Mouse (Mus musculus): ENCODE results near the gene Esrrg. TPM values are rescaled to one million over a fixed set of nuclear protein-coding genes. Genes with fewer than 3 reads are reported as not detected.

Esrrg gene
- total and polyA plus RNA-seq, 2 experiments from 2014 or later = 17.1 to 39.8 TPM

DNA sequence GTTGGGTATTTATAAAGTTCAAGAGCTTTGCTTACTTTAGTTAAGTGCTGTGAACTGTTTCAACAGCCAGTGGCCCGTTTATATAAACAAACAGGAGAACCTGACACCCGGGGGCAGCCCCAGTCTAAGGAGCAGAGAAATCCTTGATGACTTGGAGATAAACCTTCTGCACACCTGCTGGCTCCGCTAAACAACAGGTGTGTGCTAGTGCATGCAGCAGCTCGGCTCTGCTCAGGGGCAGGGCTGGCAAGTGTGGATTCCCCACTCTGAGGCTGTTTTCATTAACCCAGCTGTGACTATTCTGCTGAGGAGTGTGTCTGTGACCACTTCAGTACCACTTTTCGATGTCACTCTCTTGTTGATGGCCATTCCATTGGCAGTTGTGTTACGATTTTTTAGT lies 292.2 kb downstream of the Esrrg start:
- Histone ChIP-seq H3K27me3 (ENCODE audit: insufficient read depth, low read length) (no peaks in the 10 kb centered on the region), H3K36me3 (ENCODE audit: insufficient read depth, low read length) (no peaks in the 10 kb centered on the region), H3K4me2 (ENCODE audit: low read depth, low read length, poor library complexity, severe bottlenecking) (no peak overlapping the region), H3K9ac (replicated peaks; ENCODE audit: low read length, poor library complexity, severe bottlenecking) (no peak overlapping the region), H3K27ac (ENCODE audit: low read depth, low read length) (no peak overlapping the region), H3K9me3 (ENCODE audit: low read length) (no peaks in the 10 kb centered on the region), H3K4me1 (ENCODE audit: insufficient read depth, low read length) (no peaks in the 10 kb centered on the region), H3K4me3 (ENCODE audit: low read depth, low read length) (no peak overlapping the region)
- no peak for DNase-seq (ENCODE audit: low spot score)
- no peak for ATAC-seq (ENCODE audit: low FRiP score)
- 78% methylated on average over 6 of the region's 6 CpGs for WGBS
- no peak for TF ChIP-seq CTCF (IDR thresholded peaks at IDR 0.05)

DNA sequence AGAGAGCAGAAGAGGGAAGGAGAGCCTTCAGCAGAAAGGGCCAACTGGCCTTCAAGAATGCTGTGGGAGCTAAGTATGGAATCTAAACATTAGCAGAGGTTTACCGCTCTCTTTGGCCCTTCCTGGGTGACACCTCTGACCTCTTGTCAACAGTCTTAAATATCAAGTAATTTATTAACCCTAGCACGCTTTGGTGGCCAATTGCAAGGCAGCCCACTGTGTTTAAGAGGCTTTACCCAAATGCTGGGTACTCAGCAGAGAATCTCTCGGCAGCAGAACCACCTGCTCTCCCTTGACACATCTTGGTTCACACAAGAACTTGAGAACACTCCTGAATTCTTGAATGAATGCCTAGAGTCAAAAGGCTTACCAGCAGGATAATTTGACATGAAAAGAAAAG lies 293.6 kb downstream of the Esrrg start:
- Histone ChIP-seq H3K4me3 (ENCODE audit: low read depth, low read length) (no peak overlapping the region), H3K36me3 (ENCODE audit: insufficient read depth, low read length) (no peaks in the 10 kb centered on the region), H3K9ac (replicated peaks; ENCODE audit: low read length, poor library complexity, severe bottlenecking) (no peak overlapping the region), H3K27me3 (ENCODE audit: insufficient read depth, low read length) (no peaks in the 10 kb centered on the region), H3K27ac (ENCODE audit: low read depth, low read length) (no peak overlapping the region), H3K4me1 (ENCODE audit: insufficient read depth, low read length) (no peaks in the 10 kb centered on the region), H3K9me3 (ENCODE audit: low read length) (no peaks in the 10 kb centered on the region), H3K4me2 (ENCODE audit: low read depth, low read length, poor library complexity, severe bottlenecking) (no peak overlapping the region)
- WGBS = 74% methylated on average over 3 of the region's 3 CpGs
- no peak for ATAC-seq (ENCODE audit: low FRiP score)
- DNase-seq (ENCODE audit: low spot score) = no peak
- TF ChIP-seq CTCF (IDR thresholded peaks at IDR 0.05) = no peak

DNA sequence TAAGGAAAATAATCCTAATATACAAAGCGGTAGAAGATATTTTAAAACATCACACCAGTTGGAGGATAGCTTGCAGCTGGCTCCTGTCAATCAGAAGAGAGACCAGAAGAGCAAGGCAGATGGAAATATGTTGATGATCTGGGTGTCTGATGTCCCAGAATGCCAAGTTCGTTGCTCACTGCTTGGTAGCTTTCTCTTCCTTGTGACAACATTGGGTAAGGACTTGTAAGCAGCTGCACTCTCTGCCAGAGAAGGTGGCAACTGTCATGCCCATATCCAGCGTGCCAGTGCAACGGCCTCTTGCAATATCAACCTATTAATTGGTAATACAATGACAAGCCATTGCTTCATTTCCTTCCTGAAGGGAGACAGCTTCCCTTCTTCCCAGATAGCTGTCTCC lies 296.1 kb downstream of the Esrrg start:
- ATAC-seq (ENCODE audit: low FRiP score) (no peak), DNase-seq (ENCODE audit: low spot score) (no peak)
- Histone ChIP-seq H3K4me3 (ENCODE audit: low read depth, low read length) (no peak overlapping the region), H3K4me1 (ENCODE audit: insufficient read depth, low read length) (no peaks in the 10 kb centered on the region), H3K27ac (ENCODE audit: low read depth, low read length) (no peak overlapping the region), H3K36me3 (ENCODE audit: insufficient read depth, low read length) (no peaks in the 10 kb centered on the region), H3K4me2 (ENCODE audit: low read depth, low read length, poor library complexity, severe bottlenecking) (no peak overlapping the region), H3K9ac (replicated peaks; ENCODE audit: low read length, poor library complexity, severe bottlenecking) (no peak overlapping the region), H3K9me3 (ENCODE audit: low read length) (no peaks in the 10 kb centered on the region), H3K27me3 (ENCODE audit: insufficient read depth, low read length) (no peaks in the 10 kb centered on the region)
- no peak for TF ChIP-seq CTCF (IDR thresholded peaks at IDR 0.05)
- WGBS = 61% methylated on average over 4 of the region's 4 CpGs

DNA sequence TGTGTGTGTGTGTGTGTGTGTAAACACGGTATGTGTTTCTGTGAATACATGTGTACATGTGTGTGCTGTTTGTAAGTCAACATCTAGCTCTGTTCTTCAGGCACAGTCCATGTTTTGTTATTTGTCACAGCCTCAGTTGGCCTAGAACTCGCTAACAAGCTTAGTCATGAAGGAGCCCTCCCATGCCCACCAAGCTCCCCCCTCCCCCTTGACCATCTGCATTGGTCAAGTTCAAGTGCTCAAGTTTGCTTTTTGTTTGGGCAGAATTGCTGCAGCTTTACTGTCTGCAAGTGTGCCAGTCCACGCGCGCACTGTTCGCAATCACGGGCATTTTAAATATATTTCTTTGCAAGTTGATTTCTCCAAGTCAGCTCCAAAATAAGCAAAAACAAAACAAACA lies 298.8 kb downstream of the Esrrg start:
- H3K27me3 ChIP-seq (ENCODE audit: insufficient read depth, low read length) = no peaks in the 10 kb centered on the region
- H3K9me3 ChIP-seq (ENCODE audit: low read length) = no peaks in the 10 kb centered on the region
- H3K4me3 ChIP-seq (ENCODE audit: low read depth, low read length) = no peak overlapping the region
- ATAC-seq (ENCODE audit: low FRiP score) (no peak), DNase-seq (ENCODE audit: low spot score) (no peak)
- H3K36me3 ChIP-seq (ENCODE audit: insufficient read depth, low read length) = no peaks in the 10 kb centered on the region
- H3K9ac ChIP-seq (replicated peaks; ENCODE audit: low read length, poor library complexity, severe bottlenecking) = no peak overlapping the region
- no peak for TF ChIP-seq CTCF (IDR thresholded peaks at IDR 0.05)
- no peak overlapping the region for H3K4me2 ChIP-seq (ENCODE audit: low read depth, low read length, poor library complexity, severe bottlenecking)
- no peak overlapping the region for H3K27ac ChIP-seq (ENCODE audit: low read depth, low read length)
- H3K4me1 ChIP-seq (ENCODE audit: insufficient read depth, low read length) = no peaks in the 10 kb centered on the region
- 61% methylated on average over 7 of the region's 7 CpGs for WGBS

DNA sequence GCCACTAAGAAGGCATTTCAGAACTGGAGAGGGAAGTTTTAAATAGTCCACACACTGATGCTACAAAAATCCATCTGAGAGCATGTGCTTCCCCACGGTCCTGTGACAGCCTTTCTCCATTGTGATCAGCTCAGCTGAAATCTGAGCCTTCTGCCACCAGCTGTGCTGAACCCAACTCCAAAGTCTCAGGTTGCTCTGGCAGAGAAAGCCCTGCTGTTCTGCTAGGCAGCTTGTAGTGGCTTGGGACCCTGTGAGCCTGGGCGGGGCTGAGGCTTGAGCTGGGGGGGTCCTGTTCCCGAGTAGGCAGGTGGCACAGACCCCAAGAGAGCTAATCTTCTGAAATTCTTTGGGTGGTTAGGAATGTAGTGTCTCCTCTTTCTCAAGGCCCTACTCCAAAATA lies 299.3 kb downstream of the Esrrg start:
- Histone ChIP-seq H3K27me3 (ENCODE audit: insufficient read depth, low read length) (no peaks in the 10 kb centered on the region), H3K27ac (ENCODE audit: low read depth, low read length) (no peak overlapping the region), H3K9me3 (ENCODE audit: low read length) (no peaks in the 10 kb centered on the region), H3K4me3 (ENCODE audit: low read depth, low read length) (no peak overlapping the region), H3K36me3 (ENCODE audit: insufficient read depth, low read length) (no peaks in the 10 kb centered on the region), H3K4me2 (ENCODE audit: low read depth, low read length, poor library complexity, severe bottlenecking) (no peak overlapping the region), H3K9ac (replicated peaks; ENCODE audit: low read length, poor library complexity, severe bottlenecking) (no peak overlapping the region), H3K4me1 (ENCODE audit: insufficient read depth, low read length) (no peaks in the 10 kb centered on the region)
- WGBS = 12% methylated on average over 3 of the region's 3 CpGs
- ATAC-seq (ENCODE audit: low FRiP score) (no peak), DNase-seq (ENCODE audit: low spot score) (no peak)
- TF ChIP-seq CTCF (IDR thresholded peaks at IDR 0.05) = no peak

DNA sequence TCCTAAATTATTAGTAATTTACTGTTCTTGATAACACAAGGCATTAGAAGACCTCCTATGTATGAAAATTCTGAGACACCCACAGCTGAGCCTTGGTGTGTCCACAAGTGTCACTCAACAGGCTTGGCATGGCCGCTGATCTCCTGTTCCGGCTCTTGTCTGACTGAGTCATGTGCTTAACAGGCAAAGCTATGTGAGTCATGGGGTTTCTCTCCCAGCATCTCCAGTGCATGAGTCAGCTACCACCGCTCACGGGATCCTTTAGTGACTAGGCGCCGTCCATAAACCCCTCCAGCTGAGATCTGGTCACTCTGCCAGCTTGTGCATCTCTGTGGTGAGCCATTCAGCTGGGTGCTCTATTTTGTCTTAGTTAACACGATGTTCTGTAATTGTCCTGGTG lies 302.1 kb downstream of the Esrrg start:
- WGBS = 91% methylated on average over 7 of the region's 7 CpGs
- Histone ChIP-seq H3K9ac (replicated peaks; ENCODE audit: low read length, poor library complexity, severe bottlenecking) (no peak overlapping the region), H3K9me3 (ENCODE audit: low read length) (no peaks in the 10 kb centered on the region), H3K36me3 (ENCODE audit: insufficient read depth, low read length) (no peaks in the 10 kb centered on the region), H3K27me3 (ENCODE audit: insufficient read depth, low read length) (no peaks in the 10 kb centered on the region), H3K27ac (ENCODE audit: low read depth, low read length) (no peak overlapping the region), H3K4me2 (ENCODE audit: low read depth, low read length, poor library complexity, severe bottlenecking) (no peak overlapping the region), H3K4me1 (ENCODE audit: insufficient read depth, low read length) (no peaks in the 10 kb centered on the region), H3K4me3 (ENCODE audit: low read depth, low read length) (no peak overlapping the region)
- DNase-seq (ENCODE audit: low spot score) (no peak), ATAC-seq (ENCODE audit: low FRiP score) (no peak)
- no peak for TF ChIP-seq CTCF (IDR thresholded peaks at IDR 0.05)

DNA sequence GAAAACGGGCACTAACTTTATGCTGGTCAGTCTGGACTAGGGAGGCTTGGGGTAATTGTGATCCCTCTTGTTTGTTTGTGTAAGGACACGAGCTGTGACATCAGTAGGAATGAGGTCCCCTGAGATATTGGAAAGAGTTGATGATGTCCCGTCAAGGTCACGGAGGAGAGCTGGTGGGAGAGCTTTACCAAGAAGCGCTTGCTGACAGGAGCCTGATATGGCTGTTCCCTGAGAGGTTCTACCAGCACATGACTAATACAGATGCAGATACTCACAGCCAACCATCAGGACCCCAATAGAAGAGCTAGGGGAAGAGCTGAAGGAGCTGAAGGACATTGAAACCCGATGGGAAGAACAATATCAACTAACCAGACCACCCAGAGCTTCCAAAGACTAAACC lies 302.6 kb downstream of the Esrrg start:
- WGBS = 88% methylated on average over 6 of the region's 6 CpGs
- H3K36me3 ChIP-seq (ENCODE audit: insufficient read depth, low read length) = no peaks in the 10 kb centered on the region
- no peaks in the 10 kb centered on the region for H3K9me3 ChIP-seq (ENCODE audit: low read length)
- no peak overlapping the region for H3K27ac ChIP-seq (ENCODE audit: low read depth, low read length)
- H3K9ac ChIP-seq (replicated peaks; ENCODE audit: low read length, poor library complexity, severe bottlenecking) = no peak overlapping the region
- H3K27me3 ChIP-seq (ENCODE audit: insufficient read depth, low read length) = no peaks in the 10 kb centered on the region
- DNase-seq (ENCODE audit: low spot score) = no peak
- H3K4me2 ChIP-seq (ENCODE audit: low read depth, low read length, poor library complexity, severe bottlenecking) = no peak overlapping the region
- no peak overlapping the region for H3K4me3 ChIP-seq (ENCODE audit: low read depth, low read length)
- H3K4me1 ChIP-seq (ENCODE audit: insufficient read depth, low read length) = no peaks in the 10 kb centered on the region
- no peak for TF ChIP-seq CTCF (IDR thresholded peaks at IDR 0.05)
- ATAC-seq (ENCODE audit: low FRiP score) = no peak

Measured in midbrain, postnatal 0 days (tissue).